Mouse (Mus musculus) forebrain, embryonic 11.5 days (tissue): Measurements from ENCODE around the gene C2cd5. TPM values are rescaled to one million over a fixed set of nuclear protein-coding genes. Genes with fewer than 3 reads are reported as not detected.
"Not testable (repeated sequence)": the region's sequence is repeated elsewhere in the genome, so short reads cannot be mapped to it uniquely, and the experiment has no call there.

ENCODE experiments used
- ATAC-seq: fragments of 200-750 bp; cut with Nextera tagmentation; replicated peaks from 2 replicates; pipeline ENCODE4 v1.8.0; 2017; ENCODE audit warnings: moderate TSS enrichment; ENCODE audit not compliant: low FRiP score
- DNase-seq: peaks from one replicate; pipeline ENCODE4 v3.0.0-alpha.2; 2017; ENCODE audit warnings: low spot score
- H3K27ac ChIP-seq: fragments of 300-500 bp; sonication (generic); 2 replicates; pipeline ENCODE4 v1.5.1; 2014; ENCODE audit warnings: low read depth, low read length
- H3K27me3 ChIP-seq: fragments of 300-500 bp; sonication (generic); 2 replicates; pipeline ENCODE4 v1.6.1; 2014; ENCODE audit warnings: mild to moderate bottlenecking, low read length, mixed read lengths; ENCODE audit not compliant: control insufficient read depth, insufficient read depth
- H3K36me3 ChIP-seq: fragments of 300-500 bp; sonication (generic); 2 replicates; pipeline ENCODE4 v1.6.1; 2014; ENCODE audit warnings: mild to moderate bottlenecking, low read length, moderate library complexity, mixed read lengths; ENCODE audit not compliant: control insufficient read depth, insufficient read depth
- H3K4me1 ChIP-seq: fragments of 300-500 bp; sonication (generic); replicated peaks from 2 replicates; pipeline ENCODE4 v1.6.1; 2014; ENCODE audit warnings: low read length, mixed read lengths; ENCODE audit not compliant: control insufficient read depth, insufficient read depth
- H3K4me2 ChIP-seq: fragments of 300-500 bp; sonication (generic); 2 replicates; pipeline ENCODE4 v1.6.1; 2014; ENCODE audit warnings: low read depth, mild to moderate bottlenecking, low read length, moderate library complexity, mixed read lengths; ENCODE audit not compliant: severe bottlenecking
- H3K4me3 ChIP-seq: fragments of 300-500 bp; sonication (generic); 2 replicates; pipeline ENCODE4 v1.5.1; 2014; ENCODE audit warnings: low read depth, low read length
- H3K9ac ChIP-seq: fragments of 300-500 bp; sonication (generic); 2 replicates; pipeline ENCODE4 v1.6.1; 2014; ENCODE audit warnings: low read length
- H3K9me3 ChIP-seq: fragments of 300-500 bp; sonication (generic); 2 replicates; pipeline ENCODE4 v1.6.1; 2016; ENCODE audit warnings: low read length, mixed read lengths; ENCODE audit not compliant: control insufficient read depth
- WGBS: fragments of 180-500 bp; shearing (Covaris S2); extraction: QIAGEN DNeasy Blood & Tissue Kit; methylation state at CpG from one replicate; pipeline ENCODE4 v1.1.7; 2014; 5-methylcytosine and 5-hydroxymethylcytosine counted together
- polyA plus RNA-seq: library from polyadenylated mRNA; unstranded; fragments of >200 nt; fragmentation: Nextera tagmentation; extraction: Ambion mirVana; gene quantifications from 2 replicates; pipeline ENCODE4 v1.2.1, GENCODE M21; 2014

C2cd5 gene
- polyA plus RNA-seq, 1 experiment from 2014 or later = 37.5 TPM

GRCm38 (mm10) chr6:143141624-143142592 lies 42.0 kb upstream of the C2cd5 start:
- not testable (repeated sequence) for H3K4me2 ChIP-seq, H3K9me3 ChIP-seq, H3K27ac ChIP-seq, H3K9ac ChIP-seq, ATAC-seq, H3K36me3 ChIP-seq, H3K27me3 ChIP-seq, DNase-seq, H3K4me1 ChIP-seq, H3K4me3 ChIP-seq
- 80% methylated on average over 10 of the region's 10 CpGs for WGBS

DNA sequence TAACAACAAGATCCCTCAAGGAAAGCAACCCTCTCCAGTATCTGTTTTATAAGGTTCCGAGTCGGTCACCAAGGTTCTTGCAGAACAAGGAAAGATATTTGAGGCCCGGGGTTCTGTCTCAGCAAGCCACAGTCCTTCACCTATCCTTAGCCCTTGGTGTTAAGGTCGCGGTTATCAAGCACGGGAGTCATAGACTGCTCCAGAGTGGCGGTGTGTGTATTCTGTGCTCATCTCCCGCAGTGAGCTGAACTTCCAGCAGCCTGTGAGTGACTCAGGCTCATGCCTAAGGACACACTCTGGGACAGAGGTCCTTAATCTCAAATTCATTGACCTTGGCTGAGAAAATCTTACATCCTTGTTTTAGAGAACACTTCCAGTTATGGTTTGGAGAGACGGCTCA lies 40.9 kb upstream of the C2cd5 start:
- DNase-seq = no peak
- 90% methylated on average over 9 of the region's 9 CpGs for WGBS
- H3K4me1 ChIP-seq = no peaks in the 10 kb centered on the region
- no peak for ATAC-seq
- no peak overlapping the region for H3K4me3 ChIP-seq
- no peak overlapping the region for H3K4me2 ChIP-seq
- no peaks in the 10 kb centered on the region for H3K27me3 ChIP-seq
- H3K27ac ChIP-seq = no peak overlapping the region
- H3K36me3 ChIP-seq = no peaks in the 10 kb centered on the region
- no peaks in the 10 kb centered on the region for H3K9me3 ChIP-seq
- H3K9ac ChIP-seq = no peak overlapping the region

GRCm38 (mm10) chr6:143139417-143139816 lies 39.5 kb upstream of the C2cd5 start:
- WGBS = 78% methylated on average over 2 of the region's 2 CpGs
- no peak for DNase-seq
- Histone ChIP-seq H3K27ac (no peak overlapping the region), H3K4me2 (no peak overlapping the region), H3K4me3 (no peak overlapping the region), H3K9me3 (no peaks in the 10 kb centered on the region), H3K9ac (no peak overlapping the region), H3K4me1 (no peaks in the 10 kb centered on the region), H3K27me3 (no peaks in the 10 kb centered on the region), H3K36me3 (no peaks in the 10 kb centered on the region)
- no peak for ATAC-seq

- no peaks in the 10 kb centered on the region for H3K27me3 ChIP-seq
These were observed 37.4 kb upstream of the C2cd5 start for GRCm38 (mm10) chr6:143137341-143137740.

GRCm38 (mm10) chr6:143136688-143137087 lies 36.7 kb upstream of the C2cd5 start:
- no peaks in the 10 kb centered on the region for H3K36me3 ChIP-seq
- DNase-seq (no peak), ATAC-seq (no peak)
- H3K9me3 ChIP-seq = no peaks in the 10 kb centered on the region
- H3K27ac ChIP-seq = no peak overlapping the region
- no peaks in the 10 kb centered on the region for H3K27me3 ChIP-seq
- 98% methylated on average over 7 of the region's 7 CpGs for whole genome bisulfite sequencing
- no peak overlapping the region for H3K4me3 ChIP-seq
- no peak overlapping the region for H3K4me2 ChIP-seq
- no peak overlapping the region for H3K9ac ChIP-seq
- H3K4me1 ChIP-seq = no peaks in the 10 kb centered on the region

More at GRCm38 (mm10) chr6:143137341-143137740, 37.4 kb upstream of the C2cd5 start:
- Histone ChIP-seq H3K9me3 (no peaks in the 10 kb centered on the region), H3K4me3 (no peak overlapping the region), H3K27ac (no peak overlapping the region), H3K4me1 (no peaks in the 10 kb centered on the region), H3K9ac (no peak overlapping the region), H3K4me2 (no peak overlapping the region), H3K36me3 (no peaks in the 10 kb centered on the region)
- 81% methylated on average over 5 of the region's 5 CpGs for WGBS
- DNase-seq (no peak), ATAC-seq (no peak)

DNA sequence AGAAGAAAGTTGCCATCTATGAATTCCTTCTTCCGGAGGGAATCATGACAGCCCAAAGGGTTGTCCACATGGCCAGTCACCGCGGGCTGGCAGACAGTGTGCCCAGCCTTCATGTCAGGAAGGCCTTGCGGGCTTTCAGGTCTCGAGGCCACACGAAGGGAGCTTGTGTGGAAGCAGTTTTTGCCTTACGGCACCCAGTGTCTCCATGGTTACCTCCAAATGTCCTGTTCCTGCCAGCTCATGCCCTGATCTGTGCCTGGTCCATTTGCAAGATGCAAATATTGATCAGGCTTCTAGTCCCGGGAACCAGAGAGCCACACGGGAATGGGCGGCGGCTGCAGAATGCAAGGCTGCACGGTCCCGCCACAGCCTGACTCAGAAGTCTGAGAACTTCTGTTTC lies 35.2 kb upstream of the C2cd5 start:
- DNase-seq = no peak

DNA sequence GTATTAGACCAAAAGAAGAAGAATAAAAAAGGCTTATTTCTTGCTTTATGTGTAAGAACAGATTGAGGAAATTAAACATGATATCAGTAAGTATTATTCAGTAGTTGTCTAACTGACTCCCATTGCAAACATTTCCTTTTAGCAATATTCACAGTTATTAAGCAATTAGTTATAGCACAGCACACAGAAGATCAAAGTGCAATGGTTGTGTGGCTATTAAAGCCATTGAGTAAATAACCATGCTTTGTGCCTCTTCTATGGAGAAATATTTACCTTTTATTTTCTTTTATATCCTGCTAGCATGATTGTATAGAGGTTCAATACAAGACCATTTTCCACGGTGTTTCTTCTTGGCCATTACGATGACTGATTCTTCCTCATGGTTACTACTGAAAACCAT lies 33.2 kb upstream of the C2cd5 start:
- Histone ChIP-seq H3K27me3 (no peaks in the 10 kb centered on the region), H3K9me3 (no peaks in the 10 kb centered on the region), H3K27ac (no peak overlapping the region), H3K4me1 (no peaks in the 10 kb centered on the region), H3K36me3 (no peaks in the 10 kb centered on the region), H3K4me3 (no peak overlapping the region), H3K9ac (no peak overlapping the region), H3K4me2 (no peak overlapping the region)
- ATAC-seq = no peak
- DNase-seq = no peak
- WGBS = 96% methylated on average over 2 of the region's 2 CpGs

More for the DNA sequence above, 35.2 kb upstream of the C2cd5 start:
- Histone ChIP-seq H3K27me3 (no peaks in the 10 kb centered on the region), H3K9me3 (no peaks in the 10 kb centered on the region), H3K9ac (no peak overlapping the region), H3K4me1 (no peaks in the 10 kb centered on the region), H3K27ac (no peak overlapping the region), H3K36me3 (no peaks in the 10 kb centered on the region), H3K4me2 (no peak overlapping the region), H3K4me3 (no peak overlapping the region)
- 95% methylated on average over 13 of the region's 13 CpGs for WGBS
- ATAC-seq = no peak

DNA sequence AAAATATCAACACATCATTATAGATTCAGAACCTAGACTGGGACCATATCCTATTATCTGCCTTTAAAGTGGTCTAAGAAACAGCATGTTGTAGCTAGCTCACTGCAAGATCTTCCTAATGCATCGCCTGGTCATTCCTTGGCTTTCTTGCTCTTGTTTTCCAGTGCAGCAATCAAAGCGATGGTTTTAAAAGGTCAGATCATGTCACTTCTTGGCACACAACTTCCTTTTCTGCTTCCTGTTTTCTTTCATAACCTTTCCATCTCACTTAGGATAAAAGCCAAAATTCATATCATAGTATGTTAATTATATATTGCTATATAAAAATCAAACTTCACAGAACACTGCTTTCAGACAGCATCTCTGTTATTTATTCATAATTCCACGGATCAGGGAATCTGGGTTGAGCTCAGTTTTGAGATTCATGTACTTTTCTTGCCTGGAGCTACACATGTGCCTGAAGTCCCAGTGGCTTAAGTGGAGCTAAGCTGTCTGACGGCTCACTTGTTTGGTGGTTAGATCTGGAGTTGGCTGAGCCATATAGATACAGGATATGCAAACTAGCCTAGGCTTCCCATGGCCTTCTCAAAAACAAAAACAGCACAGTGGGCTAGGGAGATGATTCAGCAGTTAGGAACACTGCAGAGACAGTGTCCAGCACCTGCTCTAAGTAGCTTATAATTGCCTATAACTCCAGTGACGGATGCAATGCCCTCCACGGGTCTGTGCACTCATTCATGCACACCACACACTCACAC lies 32.1 kb upstream of the C2cd5 start:
- WGBS = 78% methylated on average over 6 of the region's 6 CpGs

More for the DNA sequence above, 32.1 kb upstream of the C2cd5 start:
- Histone ChIP-seq H3K27ac (no peak overlapping the region), H3K27me3 (no peaks in the 10 kb centered on the region), H3K36me3 (no peaks in the 10 kb centered on the region), H3K4me1 (no peaks in the 10 kb centered on the region), H3K4me2 (no peak overlapping the region), H3K9me3 (no peaks in the 10 kb centered on the region), H3K4me3 (no peak overlapping the region), H3K9ac (no peak overlapping the region)
- DNase-seq = no peak
- ATAC-seq = no peak
